Mouse (Mus musculus) megakaryocyte, adult 5-6 weeks (primary cell): Measurements from ENCODE around the gene Dgkb. TPM values are rescaled to one million over a fixed set of nuclear protein-coding genes. Genes with fewer than 3 reads are reported as not detected.

Source experiments
- ATAC-seq: 2 replicates; pipeline ENCODE4 v1.8.0; 2016; ENCODE audit warnings: mild to moderate bottlenecking, inconsistent platforms; ENCODE audit not compliant: poor library complexity, severe bottlenecking
- total RNA-seq, 2 experiments: library from RNA; stranded (forward) in 1 of 2; stranded (reverse) in 1 of 2; fragments of 153-499, 151-499 nt in 1 of 2; fragments of 221-1000, 200-1000 nt in 1 of 2; gene quantifications; 2 replicates each; pipeline versions ENCODE4 v1.2.3 to v1.2.4; 2015 to 2017

Dgkb gene
- total RNA-seq (2015) (not detected in 2 replicates), total RNA-seq (2017) (not detected in 2 replicates)

- no peak for ATAC-seq
Measured at GRCm38 (mm10) chr12:37817426-37817825, at the start of gene Dgkb. Dgkb (plus strand) TSS chr12:37817726.

- ATAC-seq: no peak
Measured at GRCm38 (mm10) chr12:37769844-37770243, 47.7 kb upstream of the Dgkb start.

- ATAC-seq: no peak
Measured at GRCm38 (mm10) chr12:37773681-37774357, 43.7 kb upstream of the Dgkb start.

- ATAC-seq: no peak
Measured at GRCm38 (mm10) chr12:37774591-37774990, 42.9 kb upstream of the Dgkb start.

- ATAC-seq: no peak
Measured at GRCm38 (mm10) chr12:37796265-37796928, 21.1 kb upstream of the Dgkb start.

GRCm38 (mm10) chr12:37814122-37814521 lies 3.4 kb upstream of the Dgkb start:
- no peak for ATAC-seq

GRCm38 (mm10) chr12:37821052-37821810 lies 3.7 kb downstream of the Dgkb start:
- ATAC-seq: no peak

- ATAC-seq: no peak
Measured at GRCm38 (mm10) chr12:37880042-37881017, 62.8 kb downstream of the Dgkb start.

GRCm38 (mm10) chr12:37881376-37881775 lies 63.9 kb downstream of the Dgkb start:
- ATAC-seq: no peak

GRCm38 (mm10) chr12:37882796-37883195 lies 65.3 kb downstream of the Dgkb start:
- no peak for ATAC-seq

GRCm38 (mm10) chr12:37883781-37884180 lies 66.3 kb downstream of the Dgkb start:
- ATAC-seq: no peak

- ATAC-seq: no peak
Measured at GRCm38 (mm10) chr12:37888591-37888990, 71.1 kb downstream of the Dgkb start.

GRCm38 (mm10) chr12:37889431-37889830 lies 71.9 kb downstream of the Dgkb start:
- ATAC-seq: no peak

GRCm38 (mm10) chr12:37891336-37891735 lies 73.8 kb downstream of the Dgkb start:
- no peak for ATAC-seq

GRCm38 (mm10) chr12:37942163-37942562 lies 124.6 kb downstream of the Dgkb start:
- no peak for ATAC-seq

- no peak for ATAC-seq
Measured at GRCm38 (mm10) chr12:37956193-37956592, 138.7 kb downstream of the Dgkb start.

- no peak for ATAC-seq
Measured at GRCm38 (mm10) chr12:37971482-37971881, 154.0 kb downstream of the Dgkb start.

GRCm38 (mm10) chr12:37978498-37979187 lies 161.1 kb downstream of the Dgkb start:
- no peak for ATAC-seq

GRCm38 (mm10) chr12:37985352-37985751 lies 167.8 kb downstream of the Dgkb start:
- ATAC-seq: no peak

- no peak for ATAC-seq
Measured at GRCm38 (mm10) chr12:37988066-37988591, 170.6 kb downstream of the Dgkb start.
